Mouse (Mus musculus): ENCODE results near the gene Timp4. TPM values are rescaled to one million over a fixed set of nuclear protein-coding genes. Genes with fewer than 3 reads are reported as not detected.
A peak's percentile ranks its signal among the peaks of the same experiment; 100 is the strongest.

Gene Timp4
- polyA plus RNA-seq, 1 experiment: not detected

DNA sequence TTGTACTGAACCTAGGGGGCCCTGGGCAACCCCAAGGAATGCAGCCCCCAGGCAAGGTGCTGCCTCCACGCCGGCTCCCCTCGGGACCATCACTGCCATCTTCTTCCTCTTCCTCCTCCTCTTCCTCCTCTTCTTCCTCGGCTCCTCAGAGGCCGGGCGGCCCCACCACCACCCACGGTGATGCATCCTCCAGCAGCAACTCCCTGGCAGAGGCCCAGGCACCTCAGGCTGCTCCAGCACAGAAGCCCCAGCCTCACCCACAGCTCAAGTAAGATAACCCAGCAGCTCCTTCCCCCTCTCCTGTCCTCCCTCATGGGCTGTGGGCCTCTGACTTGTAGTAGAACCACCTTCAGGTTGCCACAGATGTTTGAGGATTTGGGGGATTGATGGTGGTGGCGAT is 26.1 kb upstream of the Timp4 start:
- no peak overlapping the region for H3K4me3 ChIP-seq (ENCODE audit: insufficient read depth, low read length)
- TF ChIP-seq CTCF (IDR thresholded peaks at IDR 0.05; ENCODE audit: borderline replicate concordance, insufficient read depth, low read length) (no peak), POLR2A (IDR thresholded peaks at IDR 0.05; ENCODE audit: low read depth, low read length) (no peak)
- no peaks in the 10 kb centered on the region for H3K4me1 ChIP-seq (ENCODE audit: control insufficient read depth, insufficient read depth, low read length)
- H3K27ac ChIP-seq (ENCODE audit: insufficient read depth, low read length): no peak overlapping the region

DNA sequence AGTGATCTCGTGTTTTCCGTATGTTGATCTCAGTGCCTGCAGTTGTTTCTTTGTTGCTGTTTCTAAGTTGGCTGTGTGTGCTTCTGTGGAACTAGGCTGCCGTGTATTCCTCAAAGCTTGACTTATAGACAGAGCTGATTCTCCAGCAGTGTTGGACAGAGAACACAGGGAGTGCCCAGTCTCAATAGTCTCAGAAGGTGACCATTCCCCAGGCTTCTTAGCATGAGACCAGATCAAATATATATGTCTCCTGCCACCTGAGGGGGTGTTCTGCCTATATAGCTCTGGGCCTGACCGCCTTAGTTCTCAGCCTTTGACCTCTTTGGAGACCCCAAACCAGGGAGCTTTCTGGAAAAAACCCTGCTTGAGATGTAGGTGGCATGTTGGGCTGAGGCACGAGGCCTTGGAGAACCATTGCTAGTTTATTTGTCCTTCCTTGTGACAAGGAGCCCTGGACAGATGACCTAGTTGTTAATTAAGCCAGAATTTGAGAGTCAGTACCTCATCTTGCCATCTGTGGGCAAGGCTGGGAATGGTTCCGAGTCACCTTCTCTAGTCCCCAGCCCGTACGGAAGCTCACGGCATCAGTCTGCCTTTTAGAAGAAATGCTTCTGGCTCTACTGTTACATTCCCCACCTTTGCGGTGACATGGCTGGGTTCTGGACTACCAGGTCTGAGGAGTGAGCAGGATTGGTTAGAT is 23.3 kb upstream of the Timp4 start:
- Histone ChIP-seq H3K4me1 (ENCODE audit: control insufficient read depth, insufficient read depth, low read length) (peaks cover 15% of the 10 kb centered on the region), H3K4me3 (ENCODE audit: insufficient read depth, low read length) (no peak overlapping the region), H3K27ac (ENCODE audit: insufficient read depth, low read length) (no peak overlapping the region)
- TF ChIP-seq POLR2A (IDR thresholded peaks at IDR 0.05; ENCODE audit: low read depth, low read length) (no peak), CTCF (IDR thresholded peaks at IDR 0.05; ENCODE audit: borderline replicate concordance, insufficient read depth, low read length) (no peak)

DNA sequence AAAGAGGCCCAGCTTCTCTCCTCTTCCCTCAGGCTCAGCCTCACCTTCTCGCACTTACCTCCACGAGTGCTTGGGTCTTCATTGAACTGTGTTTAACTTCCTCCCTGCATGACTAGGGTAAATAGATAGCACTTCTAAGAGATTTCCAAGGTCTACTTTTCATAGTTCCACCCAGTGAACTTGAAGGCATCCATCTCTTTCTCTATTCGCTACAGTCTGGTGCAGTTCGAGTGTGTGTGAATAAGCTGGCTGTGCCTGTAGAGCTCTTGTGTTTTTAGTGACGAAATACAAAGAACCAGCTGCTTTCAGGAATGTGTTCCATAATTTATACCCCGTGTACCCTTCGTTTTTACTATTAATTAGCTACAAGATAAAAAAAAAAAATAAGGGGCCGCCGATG is 22.7 kb upstream of the Timp4 start:
- Histone ChIP-seq H3K4me3 (ENCODE audit: insufficient read depth, low read length) (no peak overlapping the region), H3K27ac (ENCODE audit: insufficient read depth, low read length) (no peak overlapping the region), H3K4me1 (ENCODE audit: control insufficient read depth, insufficient read depth, low read length) (peaks cover 15% of the 10 kb centered on the region)
- TF ChIP-seq CTCF (IDR thresholded peaks at IDR 0.05; ENCODE audit: borderline replicate concordance, insufficient read depth, low read length): no peak
- no peak for TF ChIP-seq POLR2A (IDR thresholded peaks at IDR 0.05; ENCODE audit: low read depth, low read length)

DNA sequence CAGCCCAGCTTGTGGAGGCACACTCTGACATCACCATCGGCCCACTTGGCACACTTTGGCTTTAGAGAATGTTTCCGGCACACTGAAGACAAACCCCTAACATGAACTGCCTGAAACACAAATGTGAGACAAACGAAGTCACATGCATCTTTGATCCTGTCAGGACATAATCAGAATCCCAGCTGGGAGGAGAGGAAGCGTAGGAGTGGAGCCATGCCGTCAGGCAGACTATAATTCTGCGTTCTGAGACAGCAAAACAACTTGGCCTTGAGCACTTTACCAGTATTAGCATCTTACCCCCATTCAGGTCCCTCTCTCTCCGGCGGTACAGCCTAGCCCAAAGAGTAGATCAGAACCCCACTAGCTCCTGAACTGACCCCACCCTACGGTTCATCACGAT is 21.3 kb upstream of the Timp4 start:
- no peak overlapping the region for H3K27ac ChIP-seq (ENCODE audit: insufficient read depth, low read length)
- peaks cover 15% of the 10 kb centered on the region for H3K4me1 ChIP-seq (ENCODE audit: control insufficient read depth, insufficient read depth, low read length)
- TF ChIP-seq POLR2A (IDR thresholded peaks at IDR 0.05; ENCODE audit: low read depth, low read length) (no peak), CTCF (IDR thresholded peaks at IDR 0.05; ENCODE audit: borderline replicate concordance, insufficient read depth, low read length) (no peak)
- no peak overlapping the region for H3K4me3 ChIP-seq (ENCODE audit: insufficient read depth, low read length)

DNA sequence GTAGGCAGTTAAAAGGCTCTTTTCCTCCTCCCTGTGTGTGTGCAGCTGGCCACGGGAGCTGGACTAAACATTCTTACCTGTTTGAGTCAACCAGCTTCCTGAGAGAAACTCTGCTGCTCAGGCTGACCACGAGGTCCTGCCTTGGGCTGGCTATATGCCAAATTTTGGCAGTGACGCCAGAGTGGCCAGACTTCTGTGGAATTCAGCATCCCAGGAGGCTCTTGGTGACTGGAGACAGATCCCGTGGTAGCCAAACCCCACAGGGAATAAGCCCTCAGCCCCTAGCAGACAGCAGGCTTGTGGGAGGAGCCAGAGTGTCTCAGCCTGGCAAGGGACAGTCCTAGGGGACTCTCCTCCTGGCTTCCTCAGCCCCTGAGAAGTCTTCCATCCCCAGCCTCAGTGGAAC is 19.9 kb upstream of the Timp4 start:
- Histone ChIP-seq H3K4me3 (ENCODE audit: insufficient read depth, low read length) (no peak overlapping the region), H3K27ac (ENCODE audit: insufficient read depth, low read length) (0 out of 2 replicates have a peak overlapping the region, but pooled peaks have one; percentile 21), H3K4me1 (ENCODE audit: control insufficient read depth, insufficient read depth, low read length) (peaks cover 15% of the 10 kb centered on the region)
- TF ChIP-seq POLR2A (IDR thresholded peaks at IDR 0.05; ENCODE audit: low read depth, low read length) (no peak), CTCF (IDR thresholded peaks at IDR 0.05; ENCODE audit: borderline replicate concordance, insufficient read depth, low read length) (no peak)

DNA sequence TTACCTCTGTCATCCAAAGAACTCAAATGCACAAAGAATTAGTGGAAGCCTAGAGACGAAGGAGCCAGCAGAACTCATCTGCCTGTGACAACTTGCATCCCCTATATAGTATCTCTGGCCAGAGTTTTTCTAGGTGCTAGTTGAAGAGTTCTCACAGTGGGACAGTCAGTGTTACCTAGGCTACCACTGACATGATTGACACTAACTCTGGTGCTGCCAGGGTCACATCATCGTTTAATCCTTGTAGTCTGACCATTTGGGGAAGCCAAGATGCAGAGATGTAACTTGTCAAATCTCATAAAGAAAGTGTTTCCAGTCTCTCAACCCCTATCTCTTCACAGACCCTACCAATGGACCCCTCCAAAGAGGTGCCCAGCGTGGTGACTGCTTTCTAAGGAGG is 19.3 kb upstream of the Timp4 start:
- TF ChIP-seq CTCF (IDR thresholded peaks at IDR 0.05; ENCODE audit: borderline replicate concordance, insufficient read depth, low read length): no peak
- no peak for TF ChIP-seq POLR2A (IDR thresholded peaks at IDR 0.05; ENCODE audit: low read depth, low read length)
- H3K27ac ChIP-seq (ENCODE audit: insufficient read depth, low read length): peak overlapping the region; percentile 21; the same call in 1 of the 2 replicates
- peaks cover 15% of the 10 kb centered on the region for H3K4me1 ChIP-seq (ENCODE audit: control insufficient read depth, insufficient read depth, low read length)
- no peak overlapping the region for H3K4me3 ChIP-seq (ENCODE audit: insufficient read depth, low read length)

DNA sequence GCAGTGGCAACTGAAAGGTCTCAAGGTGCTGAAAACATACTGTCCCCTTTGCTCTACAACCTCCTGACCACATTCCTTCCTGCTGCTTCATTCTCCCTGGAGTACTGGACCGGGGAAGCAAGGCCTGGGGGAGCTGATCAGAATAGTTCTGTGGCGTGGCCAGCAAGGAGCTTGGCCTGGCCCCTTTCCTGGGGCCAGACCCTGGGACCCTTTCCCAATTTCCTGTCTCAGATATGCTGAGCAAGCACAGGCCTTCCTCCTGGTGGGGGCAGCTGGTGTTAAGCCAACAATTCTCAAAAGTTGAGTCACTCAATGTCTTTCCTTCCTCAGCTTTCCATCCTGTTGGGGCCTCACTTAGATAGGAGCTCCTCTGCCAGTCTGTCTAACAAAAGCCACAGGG is 18.1 kb upstream of the Timp4 start:
- H3K27ac ChIP-seq (ENCODE audit: insufficient read depth, low read length): no peak overlapping the region; the same call in 1 of the 2 replicates
- H3K4me3 ChIP-seq (ENCODE audit: insufficient read depth, low read length): no peak overlapping the region

DNA sequence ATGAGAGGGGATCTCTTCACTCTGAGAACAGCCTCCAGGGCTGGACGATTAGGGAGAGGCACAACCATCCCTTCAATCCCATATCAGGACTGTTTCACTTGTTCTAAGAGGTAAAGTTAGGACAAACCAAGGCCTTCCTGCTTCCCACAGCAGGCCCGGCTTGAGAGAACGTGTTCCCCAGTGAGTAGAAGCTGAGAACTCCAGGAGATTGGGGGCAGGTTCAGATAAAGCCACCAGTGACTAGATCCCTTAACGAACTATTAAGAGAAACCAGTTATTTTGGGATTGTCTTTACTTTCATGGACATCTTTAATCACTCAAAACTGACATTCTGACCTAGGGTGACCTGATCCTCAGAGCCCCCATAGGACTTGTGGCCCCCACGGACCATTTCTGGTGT is 17.6 kb upstream of the Timp4 start:
- H3K27ac ChIP-seq (ENCODE audit: insufficient read depth, low read length): no peak overlapping the region
- H3K4me1 ChIP-seq (ENCODE audit: control insufficient read depth, insufficient read depth, low read length): peaks cover 15% of the 10 kb centered on the region
- no peak overlapping the region for H3K4me3 ChIP-seq (ENCODE audit: insufficient read depth, low read length)
- TF ChIP-seq CTCF (IDR thresholded peaks at IDR 0.05; ENCODE audit: borderline replicate concordance, insufficient read depth, low read length) (no peak), POLR2A (IDR thresholded peaks at IDR 0.05; ENCODE audit: low read depth, low read length) (no peak)

More for the DNA sequence above, 18.1 kb upstream of the Timp4 start:
- no peak for TF ChIP-seq POLR2A (IDR thresholded peaks at IDR 0.05; ENCODE audit: low read depth, low read length)
- no peak for TF ChIP-seq CTCF (IDR thresholded peaks at IDR 0.05; ENCODE audit: borderline replicate concordance, insufficient read depth, low read length)
- H3K4me1 ChIP-seq (ENCODE audit: control insufficient read depth, insufficient read depth, low read length): peaks cover 15% of the 10 kb centered on the region

DNA sequence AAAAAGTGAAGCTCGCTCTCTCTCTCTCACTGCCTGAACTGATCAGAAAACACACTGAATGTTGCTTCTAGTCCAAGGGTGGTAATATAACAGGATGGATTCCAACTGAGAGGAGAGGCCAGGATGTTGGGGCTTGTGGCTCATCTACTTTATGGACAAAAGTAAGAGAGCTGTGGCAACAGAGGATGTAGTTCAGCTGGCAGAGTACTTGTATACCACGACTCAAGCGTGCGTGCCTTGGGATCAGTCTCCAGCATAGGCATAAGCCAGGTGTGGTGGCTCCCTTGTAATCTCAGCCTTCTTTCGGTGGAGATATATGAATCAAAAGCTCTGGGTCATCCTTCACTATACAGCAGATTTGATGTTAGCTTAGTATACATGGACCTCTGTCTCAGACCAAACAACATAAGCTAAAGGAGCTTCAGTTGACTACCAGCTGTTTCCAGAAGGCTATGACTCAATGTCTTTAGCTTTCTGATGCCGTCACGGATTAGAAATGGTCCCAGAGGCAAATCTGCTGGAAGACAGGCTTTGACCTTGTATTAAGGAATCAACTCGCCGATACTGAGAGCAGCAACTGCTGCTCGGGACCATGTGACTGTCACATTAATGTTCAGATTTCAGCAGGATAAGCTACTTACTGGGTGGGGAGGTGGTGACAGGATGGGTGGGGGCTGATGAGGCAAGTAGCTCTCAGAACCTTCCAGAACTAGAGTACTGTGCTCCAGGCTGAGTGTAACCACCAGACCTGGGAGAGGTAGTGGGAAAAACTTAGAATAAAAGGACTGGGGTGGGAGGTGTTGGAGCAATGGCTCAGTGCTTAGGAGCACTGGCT is 16.8 kb upstream of the Timp4 start:
- TF ChIP-seq CTCF (IDR thresholded peaks at IDR 0.05; ENCODE audit: borderline replicate concordance, insufficient read depth, low read length) (no peak), POLR2A (IDR thresholded peaks at IDR 0.05; ENCODE audit: low read depth, low read length) (no peak)
- no peak overlapping the region for H3K4me3 ChIP-seq (ENCODE audit: insufficient read depth, low read length)
- no peak overlapping the region for H3K27ac ChIP-seq (ENCODE audit: insufficient read depth, low read length)
- H3K4me1 ChIP-seq (ENCODE audit: control insufficient read depth, insufficient read depth, low read length): peaks cover 15% of the 10 kb centered on the region

DNA sequence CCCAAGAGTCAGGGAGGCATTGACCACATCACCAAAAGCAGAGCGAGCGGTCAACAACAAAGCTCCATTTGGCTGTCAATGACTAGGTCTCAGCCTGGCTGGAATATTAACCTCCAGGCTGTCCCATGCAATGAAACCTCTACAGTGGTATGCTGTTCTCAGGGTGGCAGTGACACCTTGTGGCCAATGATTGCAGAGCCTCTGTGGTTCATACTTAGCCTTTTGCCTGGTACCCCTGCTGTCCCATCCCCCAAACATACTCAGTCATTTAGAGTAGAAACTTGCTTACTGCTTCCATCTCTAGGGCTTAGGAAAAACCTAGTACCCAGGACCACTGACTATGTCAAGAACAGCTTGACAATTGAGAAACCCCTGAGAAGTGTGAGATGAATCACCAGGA is 15.9 kb upstream of the Timp4 start:
- Histone ChIP-seq H3K27ac (ENCODE audit: insufficient read depth, low read length) (no peak overlapping the region), H3K4me3 (ENCODE audit: insufficient read depth, low read length) (no peak overlapping the region), H3K4me1 (ENCODE audit: control insufficient read depth, insufficient read depth, low read length) (peaks cover 15% of the 10 kb centered on the region)
- TF ChIP-seq CTCF (IDR thresholded peaks at IDR 0.05; ENCODE audit: borderline replicate concordance, insufficient read depth, low read length): peak; percentile 86
- no peak for TF ChIP-seq POLR2A (IDR thresholded peaks at IDR 0.05; ENCODE audit: low read depth, low read length)
